Mouse (Mus musculus): ENCODE measurements at regions not wholly inside any gene's neighbourhood (a gene's known extent, or its start where the extent isn't known, plus 50 kb on each side); places are given as distances from the start of the nearest gene placed in this dataset.

GRCm38 (mm10) chr6:51379074-51379473 lies 53.4 kb upstream of the Nfe2l3 start:
- Histone ChIP-seq H3K9ac (ENCODE audit: low read depth, low read length) (no peak overlapping the region), H3K4me3 (ENCODE audit: insufficient read depth, low read depth, low read length) (no peak overlapping the region), H3K27ac (replicated peaks; ENCODE audit: insufficient read depth, low read depth, low read length) (no peak overlapping the region), H3K4me1 (ENCODE audit: control insufficient read depth, insufficient read depth, low read length) (no peaks in the 10 kb centered on the region), H3K27me3 (ENCODE audit: control insufficient read depth, insufficient read depth, low read length) (no peaks in the 10 kb centered on the region), H3K79me2 (ENCODE audit: control insufficient read depth, insufficient read depth, low read length) (no peaks in the 10 kb centered on the region), H3K36me3 (ENCODE audit: control insufficient read depth, insufficient read depth, low read length) (no peaks in the 10 kb centered on the region)
- TF ChIP-seq POLR2A (IDR thresholded peaks at IDR 0.05; ENCODE audit: extremely low read depth, insufficient read depth, low read length) (no peak), CTCF (IDR thresholded peaks at IDR 0.05; ENCODE audit: low read depth, low read length) (no peak)
- 32% methylated on average over 5 of the region's 5 CpGs for WGBS
- DNase-seq (ENCODE audit: extremely low read depth, low read depth, low spot score) = no peak

GRCm38 (mm10) chr6:51379560-51380274 lies 52.8 kb upstream of the Nfe2l3 start:
- Histone ChIP-seq H3K27ac (replicated peaks; ENCODE audit: insufficient read depth, low read depth, low read length) (no peak overlapping the region), H3K79me2 (ENCODE audit: control insufficient read depth, insufficient read depth, low read length) (no peaks in the 10 kb centered on the region), H3K9ac (ENCODE audit: low read depth, low read length) (peak overlapping the region; percentile 19; the same call in 1 of the 2 replicates), H3K27me3 (ENCODE audit: control insufficient read depth, insufficient read depth, low read length) (no peaks in the 10 kb centered on the region), H3K4me1 (ENCODE audit: control insufficient read depth, insufficient read depth, low read length) (no peaks in the 10 kb centered on the region), H3K4me3 (ENCODE audit: insufficient read depth, low read depth, low read length) (peak overlapping the region; percentile 36), H3K36me3 (ENCODE audit: control insufficient read depth, insufficient read depth, low read length) (no peaks in the 10 kb centered on the region)
- DNase-seq (ENCODE audit: extremely low read depth, low read depth, low spot score) = peak; percentile 17
- TF ChIP-seq CTCF (IDR thresholded peaks at IDR 0.05; ENCODE audit: low read depth, low read length) = no peak
- no peak for TF ChIP-seq POLR2A (IDR thresholded peaks at IDR 0.05; ENCODE audit: extremely low read depth, insufficient read depth, low read length)
- WGBS = 4% methylated on average over 36 of the region's 36 CpGs

- H3K4me3 ChIP-seq (ENCODE audit: insufficient read depth, low read depth, low read length) = no peak overlapping the region
- no peaks in the 10 kb centered on the region for H3K4me1 ChIP-seq (ENCODE audit: control insufficient read depth, insufficient read depth, low read length)
- H3K79me2 ChIP-seq (ENCODE audit: control insufficient read depth, insufficient read depth, low read length) = no peaks in the 10 kb centered on the region
- H3K27me3 ChIP-seq (ENCODE audit: control insufficient read depth, insufficient read depth, low read length) = no peaks in the 10 kb centered on the region
- no peak overlapping the region for H3K9ac ChIP-seq (ENCODE audit: low read depth, low read length)
- H3K27ac ChIP-seq (replicated peaks; ENCODE audit: insufficient read depth, low read depth, low read length) = no peak overlapping the region
- no peak for TF ChIP-seq CTCF (IDR thresholded peaks at IDR 0.05; ENCODE audit: low read depth, low read length)
- TF ChIP-seq POLR2A (IDR thresholded peaks at IDR 0.05; ENCODE audit: extremely low read depth, insufficient read depth, low read length) = no peak
- no peaks in the 10 kb centered on the region for H3K36me3 ChIP-seq (ENCODE audit: control insufficient read depth, insufficient read depth, low read length)
- 73% methylated on average over 4 of the region's 4 CpGs for WGBS
- DNase-seq (ENCODE audit: extremely low read depth, low read depth, low spot score) = no peak
These were observed 52.2 kb upstream of the Nfe2l3 start for GRCm38 (mm10) chr6:51380275-51380575.

- no peak overlapping the region for H3K27ac ChIP-seq (replicated peaks; ENCODE audit: insufficient read depth, low read depth, low read length)
- WGBS = 66% methylated on average over 9 of the region's 9 CpGs
- DNase-seq (ENCODE audit: extremely low read depth, low read depth, low spot score) = no peak
- no peaks in the 10 kb centered on the region for H3K27me3 ChIP-seq (ENCODE audit: control insufficient read depth, insufficient read depth, low read length)
- no peak overlapping the region for H3K9ac ChIP-seq (ENCODE audit: low read depth, low read length)
- H3K36me3 ChIP-seq (ENCODE audit: control insufficient read depth, insufficient read depth, low read length) = no peaks in the 10 kb centered on the region
- TF ChIP-seq CTCF (IDR thresholded peaks at IDR 0.05; ENCODE audit: low read depth, low read length) (no peak), POLR2A (IDR thresholded peaks at IDR 0.05; ENCODE audit: extremely low read depth, insufficient read depth, low read length) (no peak)
- no peaks in the 10 kb centered on the region for H3K4me1 ChIP-seq (ENCODE audit: control insufficient read depth, insufficient read depth, low read length)
- no peak overlapping the region for H3K4me3 ChIP-seq (ENCODE audit: insufficient read depth, low read depth, low read length)
- H3K79me2 ChIP-seq (ENCODE audit: control insufficient read depth, insufficient read depth, low read length) = no peaks in the 10 kb centered on the region
These were observed 51.0 kb upstream of the Nfe2l3 start for GRCm38 (mm10) chr6:51381465-51381864.
